Mouse (Mus musculus) cerebellum, adult 11 months (tissue): ENCODE results near the gene Tm9sf4.
A peak's percentile ranks its signal among the peaks of the same experiment; 100 is the strongest.

Experiments used
- DNase-seq: peaks from one replicate; pipeline ENCODE4 v3.0.0; 2022

The Tm9sf4 gene

DNA sequence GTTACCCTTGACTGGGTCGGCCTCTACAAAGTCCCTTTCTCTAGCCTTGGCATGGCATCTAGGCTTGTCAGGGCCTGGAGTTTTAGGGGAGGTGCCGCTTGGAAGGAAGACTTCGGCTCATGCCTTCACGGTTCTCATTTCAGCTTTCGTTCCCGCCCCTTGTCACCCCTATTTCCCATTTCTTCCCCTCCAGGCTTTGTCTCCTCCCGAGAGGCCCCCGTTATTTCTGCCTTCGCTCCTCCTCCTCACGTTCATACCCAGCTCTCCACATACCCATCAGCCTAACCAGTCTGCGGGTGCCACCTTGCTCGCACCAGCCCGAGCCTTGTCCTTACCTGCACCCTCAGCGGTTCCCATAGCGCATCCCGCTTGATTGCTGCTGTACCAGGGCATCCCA lies 579 bp downstream of the Tm9sf4 start:
- no peak for DNase-seq

DNA sequence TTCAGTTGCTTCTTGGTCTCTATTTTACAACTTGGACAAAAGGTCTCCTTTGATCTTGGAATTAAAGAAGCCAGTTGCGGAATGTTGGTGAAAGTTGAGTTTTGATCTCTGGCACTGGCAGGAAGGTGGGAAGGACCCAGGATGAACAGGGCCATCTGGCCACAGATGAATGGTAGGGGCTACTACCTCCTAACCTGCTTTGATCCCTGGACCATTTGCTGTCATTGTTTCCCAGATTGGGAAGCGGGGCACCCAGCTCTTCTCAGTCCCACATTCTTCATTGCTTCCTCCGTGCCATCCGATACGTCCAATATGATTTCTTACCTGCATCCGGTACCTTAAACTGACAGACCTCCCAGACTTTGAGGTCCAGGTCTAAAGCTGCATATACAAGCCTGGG lies 6.0 kb downstream of the Tm9sf4 start:
- DNase-seq = no peak

GRCm38 (mm10) chr2:153168134-153168820 lies 7.2 kb downstream of the Tm9sf4 start:
- no peak for DNase-seq

DNA sequence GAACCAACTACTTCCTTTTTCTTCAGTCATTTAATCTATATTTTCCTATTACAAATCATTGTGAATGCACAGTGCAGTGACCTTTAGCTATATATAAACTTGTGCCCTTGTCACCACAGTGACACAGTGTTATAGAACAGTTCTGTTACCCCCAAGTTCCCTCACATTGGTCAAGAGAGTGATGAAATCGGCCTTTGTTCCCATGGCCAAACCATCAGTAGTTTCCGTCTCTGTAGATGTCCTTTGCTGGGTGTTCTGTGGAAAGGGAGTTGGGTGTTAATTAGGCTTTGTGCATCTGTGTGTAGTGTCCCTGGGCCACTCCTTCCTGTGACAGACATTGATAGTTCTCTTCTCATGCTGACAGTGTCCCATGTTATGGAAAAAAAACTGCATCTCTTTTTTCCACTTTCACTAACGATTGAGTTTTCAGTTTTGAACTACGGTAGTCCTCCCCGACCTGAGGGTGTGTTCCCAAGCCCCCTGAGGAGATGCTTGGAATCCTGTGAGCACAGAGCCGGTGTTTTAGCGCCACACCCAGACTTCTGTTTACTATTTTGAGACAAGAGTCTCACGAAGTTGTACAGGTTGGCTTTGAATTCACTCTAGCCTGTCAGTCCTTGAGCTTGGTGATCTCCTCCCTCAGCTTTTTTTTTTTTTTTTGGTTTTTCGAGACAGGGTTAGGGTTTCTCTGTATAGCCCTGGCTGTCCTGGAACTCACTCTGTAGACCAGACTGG lies 9.6 kb downstream of the Tm9sf4 start:
- DNase-seq = no peak

DNA sequence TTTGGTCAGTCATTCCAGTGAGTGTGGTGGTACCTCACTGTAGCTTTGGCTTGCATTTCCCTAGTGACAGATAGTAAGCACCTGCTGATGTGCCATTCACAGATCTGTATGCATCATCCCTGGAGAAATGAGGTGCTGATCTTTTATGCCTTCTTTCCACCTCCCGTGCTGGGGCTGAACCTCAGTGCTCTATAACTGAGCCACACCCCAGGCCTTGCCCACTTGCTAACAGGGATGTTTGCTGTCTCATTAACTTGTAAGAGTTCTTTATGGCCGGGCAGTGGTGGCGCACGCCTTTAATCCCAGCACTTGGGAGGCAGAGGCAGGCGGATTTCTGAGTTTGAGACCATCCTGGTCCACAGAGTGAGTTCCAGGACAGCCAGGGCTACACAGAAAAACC lies 10.9 kb downstream of the Tm9sf4 start:
- no peak for DNase-seq

- no peak for DNase-seq
Measured at GRCm38 (mm10) chr2:153175995-153176570, 15.0 kb downstream of the Tm9sf4 start.

- DNase-seq = no peak
Measured at GRCm38 (mm10) chr2:153177188-153177587, 16.1 kb downstream of the Tm9sf4 start.

- DNase-seq = no peak
Measured at GRCm38 (mm10) chr2:153179126-153179860, 18.2 kb downstream of the Tm9sf4 start.

DNA sequence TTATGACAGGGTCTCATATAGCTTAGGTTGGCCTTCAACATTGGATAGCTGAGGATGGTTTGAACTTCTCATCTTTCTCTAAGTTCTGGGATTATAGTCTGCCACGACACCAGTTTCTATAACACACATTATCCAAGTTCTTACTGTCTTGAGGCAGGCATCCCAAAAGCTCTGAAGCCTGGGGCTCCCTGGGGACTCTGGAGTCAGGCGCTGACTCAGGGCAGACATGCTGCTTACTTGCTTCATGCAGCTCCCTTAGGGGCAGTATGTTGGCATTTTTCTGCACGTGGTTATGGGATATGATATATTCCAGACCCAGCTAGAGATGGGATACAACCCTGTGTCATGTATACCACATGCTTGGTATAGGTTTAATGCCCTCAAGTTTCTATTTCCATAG lies 18.9 kb downstream of the Tm9sf4 start:
- DNase-seq = no peak

DNA sequence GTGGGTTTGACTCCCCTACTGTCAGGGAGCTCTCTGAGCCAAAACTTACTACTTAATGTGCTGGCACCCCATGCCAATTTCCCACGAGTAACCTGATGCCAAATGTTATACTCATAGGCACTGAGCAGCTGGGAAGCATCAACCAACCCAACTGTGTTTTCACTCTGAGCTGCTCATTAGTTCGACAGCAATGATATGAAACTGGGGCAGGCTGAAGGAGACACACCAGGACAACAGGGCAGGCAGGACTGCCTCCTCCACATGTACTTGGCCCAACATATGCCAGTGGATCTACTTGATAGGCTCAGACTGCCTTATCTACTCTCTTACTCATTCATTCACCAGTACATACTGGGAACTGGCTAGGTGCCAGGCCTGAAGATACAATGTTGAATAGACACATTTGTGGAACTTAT lies 25.1 kb downstream of the Tm9sf4 start:
- no peak for DNase-seq

DNA sequence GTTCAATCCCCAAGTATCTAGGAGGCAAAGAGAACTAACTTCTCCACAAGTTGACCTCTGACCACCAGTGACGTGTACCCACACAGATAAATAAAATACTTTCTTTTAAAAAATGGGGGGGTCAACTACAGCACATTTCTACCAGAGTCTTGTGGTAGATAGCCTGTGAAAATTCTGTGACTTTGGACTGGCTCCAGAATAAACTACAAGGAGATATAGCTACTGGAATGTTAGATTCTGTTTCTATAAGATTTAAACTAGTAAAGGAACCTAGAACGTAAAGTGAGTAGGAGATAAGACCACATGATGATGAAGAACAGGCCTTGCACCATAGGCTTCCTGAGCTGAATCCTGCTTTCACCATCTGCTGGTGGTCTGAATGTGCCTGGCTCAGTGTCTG lies 26.7 kb downstream of the Tm9sf4 start:
- no peak for DNase-seq

GRCm38 (mm10) chr2:153191242-153191641 lies 30.1 kb downstream of the Tm9sf4 start:
- DNase-seq = no peak

GRCm38 (mm10) chr2:153194255-153194654 lies 33.2 kb downstream of the Tm9sf4 start:
- DNase-seq = no peak

GRCm38 (mm10) chr2:153198485-153198884 lies 37.4 kb downstream of the Tm9sf4 start:
- DNase-seq = no peak

- no peak for DNase-seq
Measured at GRCm38 (mm10) chr2:153199114-153199513, 38.0 kb downstream of the Tm9sf4 start.

DNA sequence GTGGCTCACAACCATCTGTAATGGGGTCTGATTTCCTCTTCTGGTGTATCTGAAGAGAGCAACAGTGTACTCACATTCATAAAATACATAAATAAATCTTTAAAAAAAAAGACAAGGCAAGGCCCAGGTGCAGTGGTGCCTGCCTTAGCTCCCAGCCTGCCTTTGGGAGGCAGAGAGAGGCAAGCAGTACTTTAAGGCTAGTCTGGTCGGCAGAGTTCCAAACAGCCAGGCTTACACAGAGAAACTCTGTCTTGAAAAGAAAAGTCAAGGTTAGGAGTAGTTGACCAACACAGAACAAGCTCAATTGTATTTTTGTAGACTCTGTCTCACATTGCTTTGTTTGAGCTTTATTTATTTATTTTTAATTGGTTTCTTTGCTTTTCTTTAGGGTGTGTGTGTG lies 41.7 kb downstream of the Tm9sf4 start:
- no peak for DNase-seq

- DNase-seq = no peak
Measured at GRCm38 (mm10) chr2:153208149-153208548, 47.0 kb downstream of the Tm9sf4 start.

- peak; percentile 20 for DNase-seq
Measured at GRCm38 (mm10) chr2:153209286-153209685, 48.2 kb downstream of the Tm9sf4 start.

GRCm38 (mm10) chr2:153211451-153211850 lies 50.3 kb downstream of the Tm9sf4 start:
- no peak for DNase-seq

DNA sequence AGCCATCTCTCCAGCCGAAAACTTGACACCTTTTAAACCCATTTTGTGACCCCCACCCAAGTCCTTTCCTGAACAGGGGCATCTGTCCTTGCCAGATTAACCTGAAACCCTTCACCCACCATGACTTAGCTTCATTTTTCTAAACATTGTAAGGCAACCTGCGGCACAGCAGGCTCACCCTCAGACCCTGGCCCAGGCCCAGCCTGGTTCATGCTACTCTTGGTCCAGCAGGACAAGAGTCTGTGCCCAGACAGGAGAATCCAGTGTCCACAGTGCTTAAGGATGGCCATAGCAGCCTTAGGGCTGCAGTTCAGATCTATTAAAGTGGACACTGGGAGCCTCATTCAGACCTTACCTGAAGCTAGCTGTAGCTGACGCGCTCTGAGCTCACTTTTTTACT lies 52.2 kb downstream of the Tm9sf4 start:
- no peak for DNase-seq

DNA sequence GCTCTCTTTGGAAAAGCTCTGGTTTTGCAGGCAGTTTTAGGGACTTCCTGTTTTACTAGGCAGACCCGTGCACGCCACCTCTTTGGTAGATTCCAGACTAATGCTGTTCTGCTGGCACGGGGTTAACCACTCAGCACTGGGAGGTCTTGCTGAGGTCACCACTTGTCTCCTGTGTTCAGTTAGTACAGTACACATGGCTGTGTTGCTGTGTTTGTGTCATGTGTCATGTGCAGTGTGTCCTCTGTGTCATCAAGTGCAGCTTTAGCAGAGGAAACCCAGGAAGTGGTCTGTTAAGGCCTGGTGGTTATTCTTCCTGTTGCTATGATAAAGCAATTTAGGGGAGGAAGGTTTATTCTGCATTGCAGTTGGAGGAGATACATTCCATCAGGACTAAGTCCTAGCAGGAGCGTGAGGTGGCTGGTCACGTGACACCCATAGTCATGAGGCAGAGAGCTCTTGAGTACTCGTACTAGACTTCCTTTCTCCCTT lies 53.7 kb downstream of the Tm9sf4 start:
- no peak for DNase-seq

GRCm38 (mm10) chr2:153215421-153215820 lies 54.3 kb downstream of the Tm9sf4 start:
- no peak for DNase-seq

DNA sequence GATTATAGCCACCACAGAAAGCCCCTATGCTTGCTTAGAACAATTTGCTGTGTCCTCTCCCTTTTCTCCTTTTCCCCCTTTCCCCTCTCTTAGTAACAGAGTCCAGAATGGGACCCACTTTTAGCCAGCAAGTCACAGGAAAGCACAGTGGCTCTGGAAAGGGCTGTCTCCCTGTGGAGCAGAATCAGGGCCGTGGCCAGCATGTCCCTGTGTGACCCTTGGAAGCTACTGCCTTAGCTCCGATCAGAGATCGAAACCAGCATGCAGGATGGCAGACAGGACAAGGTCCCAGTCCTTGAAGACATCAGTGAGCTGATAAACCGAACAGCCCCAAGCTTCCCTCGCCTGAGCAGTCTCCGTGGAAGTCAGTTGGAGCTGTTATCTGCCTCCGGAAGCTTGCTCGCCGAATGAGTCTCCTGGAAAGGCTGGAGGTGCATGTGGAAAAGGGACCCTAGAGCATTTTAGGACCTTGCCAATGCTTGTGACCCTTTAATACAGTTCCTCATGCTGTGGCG lies 56.8 kb downstream of the Tm9sf4 start:
- no peak for DNase-seq
